Mouse (Mus musculus): ENCODE data around the gene Rxfp3. TPM values are rescaled to one million over a fixed set of nuclear protein-coding genes. Genes with fewer than 3 reads are reported as not detected.

The Rxfp3 gene
- polyA plus RNA-seq, 1 experiment from 2014 or later = 0.06 TPM

DNA sequence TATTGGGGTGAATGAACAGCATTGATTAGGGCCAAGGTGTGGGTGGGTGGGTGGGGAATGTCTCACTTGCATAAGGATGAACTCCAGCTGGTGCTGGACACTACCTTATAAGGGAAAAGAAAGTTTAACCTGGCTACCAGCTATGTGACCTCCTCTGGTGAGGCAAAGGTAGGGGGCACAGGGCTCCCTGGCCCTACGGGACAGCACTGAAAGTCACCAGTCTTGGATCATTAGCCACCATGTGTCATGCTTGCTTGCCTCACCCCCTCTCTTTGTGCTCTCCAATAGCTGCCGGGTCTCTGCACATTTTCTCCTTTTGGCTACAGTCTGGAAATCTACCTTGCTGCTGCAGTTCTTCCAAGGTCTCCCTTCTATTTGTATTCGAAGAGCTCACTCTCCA is 7.6 kb downstream of the Rxfp3 start:
- WGBS = 75% methylated on average over 3 of the region's 3 CpGs
- Histone ChIP-seq H3K9ac (no peak overlapping the region), H3K36me3 (no peaks in the 10 kb centered on the region), H3K27me3 (replicated peaks) (peaks cover 35% of the 10 kb centered on the region), H3K4me1 (replicated peaks) (no peaks in the 10 kb centered on the region), H3K9me3 (replicated peaks) (no peaks in the 10 kb centered on the region), H3K4me2 (no peak overlapping the region), H3K4me3 (no peak overlapping the region), H3K27ac (ENCODE audit: poor library complexity, severe bottlenecking) (no peak overlapping the region)
- ATAC-seq (ENCODE audit: insufficient number of reproducible peaks, low FRiP score) = no peak

DNA sequence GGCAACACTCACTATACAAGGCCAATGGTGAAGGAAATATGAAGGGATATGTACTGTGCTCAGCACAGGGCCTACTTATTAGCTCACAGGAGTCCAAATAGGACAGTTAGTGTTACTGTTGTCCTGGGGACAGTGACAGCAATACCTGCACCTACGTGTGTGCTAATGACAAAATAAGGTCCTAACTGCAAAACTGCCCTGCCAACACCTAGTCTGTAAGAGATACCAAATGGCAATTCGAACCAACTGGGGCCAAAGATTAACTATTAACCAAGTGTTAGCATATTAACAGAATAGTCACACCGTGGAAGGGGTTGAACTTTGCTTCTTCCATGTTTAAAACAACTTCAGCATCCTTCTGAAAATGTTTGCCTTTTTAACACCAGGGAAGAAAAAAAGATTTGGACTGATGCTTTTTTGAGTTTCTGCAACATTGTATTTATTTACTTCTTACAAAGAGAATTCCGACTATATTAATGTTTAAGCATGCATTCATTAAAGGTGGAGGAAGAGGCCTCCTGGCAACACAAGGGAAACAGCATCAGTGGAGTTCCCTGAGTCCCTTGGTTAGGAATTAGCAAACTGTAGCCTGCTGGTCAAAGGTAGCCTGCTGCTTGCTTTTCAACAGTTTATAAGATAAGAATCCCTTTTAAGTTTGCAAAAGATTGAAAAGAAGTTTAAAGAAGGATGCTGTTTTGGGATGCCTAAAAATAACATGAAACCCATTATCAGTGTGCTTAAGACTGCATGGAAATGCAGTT is 10.8 kb downstream of the Rxfp3 start:
- ATAC-seq (ENCODE audit: insufficient number of reproducible peaks, low FRiP score) = no peak
- no peaks in the 10 kb centered on the region for H3K9me3 ChIP-seq (replicated peaks)
- H3K4me3 ChIP-seq = no peak overlapping the region
- no peaks in the 10 kb centered on the region; the same call in 1 of the 2 replicates for H3K4me1 ChIP-seq (replicated peaks)
- no peak overlapping the region for H3K9ac ChIP-seq
- 61% methylated on average over 4 of the region's 4 CpGs for WGBS
- peaks cover 10% of the 10 kb centered on the region; the same call in 1 of the 2 replicates for H3K27me3 ChIP-seq (replicated peaks)
- H3K36me3 ChIP-seq = no peaks in the 10 kb centered on the region
- H3K27ac ChIP-seq (ENCODE audit: poor library complexity, severe bottlenecking) = no peak overlapping the region
- no peak overlapping the region for H3K4me2 ChIP-seq

- no peak for ATAC-seq (ENCODE audit: insufficient number of reproducible peaks, low FRiP score)
Measured at GRCm38 (mm10) chr15:11014931-11015330, 22.9 kb downstream of the Rxfp3 start.

DNA sequence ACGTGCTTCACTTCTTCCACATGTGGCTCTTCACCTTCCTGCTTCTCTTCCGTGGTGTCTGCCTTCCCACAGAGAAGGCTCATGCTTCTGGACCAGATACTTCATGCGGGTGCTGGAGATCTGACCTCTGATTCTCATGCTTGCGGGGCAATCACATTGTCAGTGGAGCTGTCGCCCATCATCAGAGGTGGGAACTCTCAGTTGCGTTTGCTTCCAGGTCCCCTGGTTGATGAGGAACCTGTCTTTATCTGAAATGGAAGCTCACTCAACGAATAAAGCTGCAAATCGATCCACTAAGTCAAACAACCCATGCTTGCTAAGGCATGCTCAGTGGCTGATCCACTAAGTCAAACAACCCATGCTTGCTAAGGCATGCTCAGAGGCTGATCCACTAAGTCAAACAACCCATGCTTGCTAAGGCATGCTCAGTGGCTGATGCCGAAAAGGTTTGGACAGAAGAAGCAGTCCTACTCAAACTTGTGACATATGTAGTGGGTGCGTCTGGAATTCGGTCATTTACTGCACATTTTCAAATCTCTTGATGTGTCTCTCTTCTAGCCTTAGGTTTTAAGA is 26.7 kb downstream of the Rxfp3 start:
- H3K4me2 ChIP-seq = no peak overlapping the region
- H3K9me3 ChIP-seq (replicated peaks) = no peaks in the 10 kb centered on the region
- no peak overlapping the region for H3K27ac ChIP-seq (ENCODE audit: poor library complexity, severe bottlenecking)
- peaks cover 8% of the 10 kb centered on the region; the same call in 1 of the 2 replicates for H3K27me3 ChIP-seq (replicated peaks)
- H3K36me3 ChIP-seq = no peaks in the 10 kb centered on the region
- 82% methylated on average over 11 of the region's 11 CpGs for WGBS
- no peak overlapping the region for H3K4me3 ChIP-seq
- H3K9ac ChIP-seq = no peak overlapping the region
- H3K4me1 ChIP-seq (replicated peaks) = no peaks in the 10 kb centered on the region
- no peak for ATAC-seq (ENCODE audit: insufficient number of reproducible peaks, low FRiP score)

More at GRCm38 (mm10) chr15:11014931-11015330, 22.9 kb downstream of the Rxfp3 start:
- H3K9ac ChIP-seq = no peak overlapping the region
- no peak overlapping the region for H3K27ac ChIP-seq (ENCODE audit: poor library complexity, severe bottlenecking)
- 35% methylated on average over 2 of the region's 2 CpGs for WGBS
- no peaks in the 10 kb centered on the region for H3K9me3 ChIP-seq (replicated peaks)
- H3K4me2 ChIP-seq = no peak overlapping the region
- H3K27me3 ChIP-seq (replicated peaks) = peaks cover 4% of the 10 kb centered on the region; the same call in 1 of the 2 replicates
- no peak overlapping the region for H3K4me3 ChIP-seq
- H3K36me3 ChIP-seq = no peaks in the 10 kb centered on the region
- H3K4me1 ChIP-seq (replicated peaks) = no peaks in the 10 kb centered on the region

- Histone ChIP-seq H3K9ac (no peak overlapping the region), H3K27me3 (replicated peaks) (peaks cover 8% of the 10 kb centered on the region; the same call in 1 of the 2 replicates), H3K36me3 (no peaks in the 10 kb centered on the region), H3K27ac (ENCODE audit: poor library complexity, severe bottlenecking) (no peak overlapping the region), H3K9me3 (replicated peaks) (no peaks in the 10 kb centered on the region), H3K4me3 (no peak overlapping the region), H3K4me1 (replicated peaks) (no peaks in the 10 kb centered on the region), H3K4me2 (no peak overlapping the region)
- no peak for ATAC-seq (ENCODE audit: insufficient number of reproducible peaks, low FRiP score)
- 25% methylated on average over 5 of the region's 5 CpGs for WGBS
Measured at GRCm38 (mm10) chr15:11008756-11009155, 29.0 kb downstream of the Rxfp3 start.

- 30% methylated on average over 6 of the region's 6 CpGs for WGBS
- ATAC-seq (ENCODE audit: insufficient number of reproducible peaks, low FRiP score) = no peak
Measured at GRCm38 (mm10) chr15:11004646-11005045, 33.1 kb downstream of the Rxfp3 start.

GRCm38 (mm10) chr15:11003791-11004190 is 34.0 kb downstream of the Rxfp3 start:
- no peak for ATAC-seq (ENCODE audit: insufficient number of reproducible peaks, low FRiP score)
- Histone ChIP-seq H3K4me1 (replicated peaks) (no peaks in the 10 kb centered on the region), H3K27ac (ENCODE audit: poor library complexity, severe bottlenecking) (no peak overlapping the region), H3K27me3 (replicated peaks) (0 out of 2 replicates have a peak, but pooled peaks cover 5% of the 10 kb centered on the region), H3K36me3 (no peaks in the 10 kb centered on the region), H3K4me3 (no peak overlapping the region), H3K9ac (no peak overlapping the region), H3K9me3 (replicated peaks) (no peaks in the 10 kb centered on the region), H3K4me2 (no peak overlapping the region)
- 79% methylated on average over 4 of the region's 4 CpGs for WGBS

More at GRCm38 (mm10) chr15:11004646-11005045, 33.1 kb downstream of the Rxfp3 start:
- no peaks in the 10 kb centered on the region for H3K36me3 ChIP-seq
- no peaks in the 10 kb centered on the region for H3K4me1 ChIP-seq (replicated peaks)
- no peaks in the 10 kb centered on the region for H3K9me3 ChIP-seq (replicated peaks)
- 0 out of 2 replicates have a peak, but pooled peaks cover 5% of the 10 kb centered on the region for H3K27me3 ChIP-seq (replicated peaks)
- no peak overlapping the region for H3K9ac ChIP-seq
- no peak overlapping the region for H3K27ac ChIP-seq (ENCODE audit: poor library complexity, severe bottlenecking)
- H3K4me2 ChIP-seq = no peak overlapping the region
- no peak overlapping the region for H3K4me3 ChIP-seq

DNA sequence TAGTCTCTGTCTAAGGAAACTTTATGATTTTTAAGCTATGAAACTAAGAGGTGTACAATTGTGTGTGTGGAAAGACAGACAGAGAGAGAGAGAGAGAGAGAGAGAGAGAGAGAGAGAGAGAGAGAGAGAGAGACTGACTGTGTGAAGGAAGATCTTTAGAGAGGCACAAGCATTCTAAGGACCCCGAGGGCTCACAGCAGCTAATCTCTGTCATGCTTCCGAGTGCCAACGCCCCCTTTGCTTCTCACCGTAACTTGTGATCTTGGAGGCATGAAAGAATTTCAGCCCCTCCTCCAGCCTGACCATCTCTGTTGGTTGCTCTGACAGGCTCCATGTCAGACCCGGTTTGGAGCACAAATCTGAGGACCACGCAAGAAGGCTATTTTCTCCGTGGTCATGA is 37.4 kb downstream of the Rxfp3 start, which contains the start of gene Slc45a2:
Gene Slc45a2, plus strand, starts transcription at position 301 of the 400 bp plus-strand sequence.
- Histone ChIP-seq H3K27ac (ENCODE audit: poor library complexity, severe bottlenecking) (no peak within 1 kb of the TSS), H3K4me3 (no peak within 1 kb of the TSS), H3K4me2 (peak within 1 kb of the TSS; percentile 30), H3K27me3 (replicated peaks) (no peaks in the 10 kb centered on the region), H3K36me3 (no peaks in the 10 kb centered on the region), H3K9me3 (replicated peaks) (no peaks in the 10 kb centered on the region), H3K4me1 (replicated peaks) (no peaks in the 10 kb centered on the region), H3K9ac (no peak within 1 kb of the TSS)
- 41% methylated on average over 7 of the region's 7 CpGs for WGBS
- ATAC-seq (ENCODE audit: insufficient number of reproducible peaks, low FRiP score) = no peak

DNA sequence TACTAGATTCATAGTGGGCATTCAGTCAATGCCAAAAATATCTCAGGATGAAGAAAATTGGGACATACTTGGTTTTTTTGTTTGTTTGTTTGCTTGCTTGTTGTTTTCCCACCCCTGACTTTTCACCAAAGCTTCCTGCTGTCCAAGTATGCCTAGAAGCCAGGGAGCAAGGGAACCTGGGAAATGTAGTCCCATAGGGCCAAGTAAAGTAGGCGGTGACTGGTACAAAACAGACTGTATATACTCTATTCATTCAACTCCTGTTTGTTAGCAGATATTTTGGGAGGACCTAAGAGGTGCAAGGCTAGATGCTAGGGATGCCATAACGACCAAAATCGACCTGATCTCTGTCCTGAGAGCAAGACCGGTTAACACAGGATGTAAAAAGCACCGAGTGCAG is 38.0 kb downstream of the Rxfp3 start:
- H3K36me3 ChIP-seq = peaks cover 5% of the 10 kb centered on the region; the same call in 1 of the 2 replicates
- no peak overlapping the region for H3K9ac ChIP-seq
- WGBS = 42% methylated on average over 5 of the region's 5 CpGs
- no peak overlapping the region for H3K27ac ChIP-seq (ENCODE audit: poor library complexity, severe bottlenecking)
- no peak for ATAC-seq (ENCODE audit: insufficient number of reproducible peaks, low FRiP score)
- no peaks in the 10 kb centered on the region for H3K4me1 ChIP-seq (replicated peaks)
- H3K9me3 ChIP-seq (replicated peaks) = no peaks in the 10 kb centered on the region
- H3K4me3 ChIP-seq = no peak overlapping the region
- H3K4me2 ChIP-seq = peak overlapping the region; percentile 30
- H3K27me3 ChIP-seq (replicated peaks) = no peaks in the 10 kb centered on the region

- H3K4me1 ChIP-seq (replicated peaks) = no peaks in the 10 kb centered on the region
- H3K9me3 ChIP-seq (replicated peaks) = no peaks in the 10 kb centered on the region
- H3K4me3 ChIP-seq = no peak overlapping the region
- H3K36me3 ChIP-seq = peaks cover 27% of the 10 kb centered on the region
- H3K9ac ChIP-seq = no peak overlapping the region
- WGBS = 82% methylated on average over 1 of the region's 1 CpGs
- H3K27me3 ChIP-seq (replicated peaks) = no peaks in the 10 kb centered on the region
- H3K4me2 ChIP-seq = no peak overlapping the region
- no peak for ATAC-seq (ENCODE audit: insufficient number of reproducible peaks, low FRiP score)
- no peak overlapping the region for H3K27ac ChIP-seq (ENCODE audit: poor library complexity, severe bottlenecking)
Measured at GRCm38 (mm10) chr15:10991566-10991965, 46.2 kb downstream of the Rxfp3 start.

- Histone ChIP-seq H3K36me3 (peaks cover 27% of the 10 kb centered on the region), H3K27ac (ENCODE audit: poor library complexity, severe bottlenecking) (no peak overlapping the region), H3K9ac (no peak overlapping the region), H3K27me3 (replicated peaks) (no peaks in the 10 kb centered on the region), H3K4me3 (no peak overlapping the region), H3K4me2 (no peak overlapping the region), H3K9me3 (replicated peaks) (no peaks in the 10 kb centered on the region), H3K4me1 (replicated peaks) (no peaks in the 10 kb centered on the region)
- ATAC-seq (ENCODE audit: insufficient number of reproducible peaks, low FRiP score) = no peak
- WGBS = 44% methylated on average over 2 of the region's 2 CpGs
Measured at GRCm38 (mm10) chr15:10990411-10990810, 47.4 kb downstream of the Rxfp3 start.

Measured in heart, embryonic 12.5 days (tissue).